ENCODE assay signal across 18 mouse cellular contexts in the genomic region with DNA sequence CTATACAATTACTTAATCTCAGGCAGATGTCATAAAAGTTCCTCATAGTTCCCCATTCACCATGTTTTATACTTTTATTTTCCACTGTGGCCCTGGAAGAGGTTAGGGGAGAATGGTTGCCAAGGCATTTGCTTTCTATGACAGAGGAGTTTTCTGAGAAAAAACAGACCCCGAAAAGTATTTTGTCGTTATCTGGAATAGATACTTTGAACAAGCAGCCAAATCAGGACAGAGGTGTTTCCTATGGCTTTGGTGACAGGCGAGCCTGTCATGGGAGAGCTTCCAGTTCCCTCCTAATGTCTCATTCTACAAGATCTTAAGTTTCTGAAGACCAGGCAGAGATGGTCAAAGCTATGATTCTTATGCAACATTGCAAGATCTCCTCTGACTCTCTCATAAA. TPM values are rescaled to one million over a fixed set of nuclear protein-coding genes. Genes with fewer than 3 reads are reported as not detected.
DNase-seq lines count a peak whose midpoint lies in the region; ATAC-seq lines count a peak whose summit lies in the region.
"Had no signal": no experiment of that assay in that cellular context is flagged by ENCODE, and none has a peak within 500 bp of the region (broad histone marks: within the 10 kb centered on the region; RNA-seq: fewer than 3 reads in every experiment).

No protein-coding gene starts in this region.

- H3K9me3 ChIP-seq in heart, embryonic 12.5 days (replicated peaks), result no peaks in the 10 kb centered on the region
- H3K9me3 ChIP-seq in heart, embryonic 16.5 days (replicated peaks; ENCODE audit: control insufficient read depth, low read length), result no peaks in the 10 kb centered on the region
- H3K9me3 ChIP-seq: embryonic facial prominence, embryonic 13.5 days; forebrain, embryonic 12.5 days; hindbrain, embryonic 15.5 days had no signal

- peak overlapping the region; percentile 84 for H3K27ac ChIP-seq in heart, embryonic 12.5 days (ENCODE audit: poor library complexity, severe bottlenecking)
- peak overlapping the region; percentile 54 for H3K27ac ChIP-seq in brown adipose tissue, adult 24 weeks (replicated peaks; ENCODE audit: low read depth, low read length)
- H3K27ac ChIP-seq in heart, embryonic 16.5 days (ENCODE audit: low read length), result peak overlapping the region; percentile 88
- H3K27ac ChIP-seq: embryonic facial prominence, embryonic 13.5 days; hindbrain, embryonic 15.5 days had no signal

- DNase-seq in heart, adult 11 months, result peak; percentile 95
- DNase-seq in heart, postnatal 4 days, result no peak
- no peak for DNase-seq in heart, postnatal 25 days (ENCODE audit: low spot score)
- no peak for DNase-seq in cerebellum, postnatal 36 days
- DNase-seq: adrenal gland, postnatal 10 days; cerebellum, adult 11-12 months; cerebellum, adult 9-10 months; cerebellum, postnatal 25 days; gastrocnemius, postnatal 36 days; kidney, adult 2 months had no signal

- H3K4me1 ChIP-seq in heart, embryonic 12.5 days (replicated peaks), result peaks cover 88% of the 10 kb centered on the region
- peaks cover 62% of the 10 kb centered on the region for H3K4me1 ChIP-seq in brown adipose tissue, adult 24 weeks (ENCODE audit: control insufficient read depth, insufficient read depth, insufficient read length, low read length)
- H3K4me1 ChIP-seq in heart, embryonic 16.5 days (ENCODE audit: control insufficient read depth, insufficient read depth, low read length), result peaks cover 85% of the 10 kb centered on the region

- no peak overlapping the region for H3K9ac ChIP-seq in heart, embryonic 12.5 days
- no peak overlapping the region for H3K9ac ChIP-seq in heart, embryonic 16.5 days (ENCODE audit: low read length)
- H3K9ac ChIP-seq: embryonic facial prominence, embryonic 13.5 days; forebrain, embryonic 12.5 days; hindbrain, embryonic 15.5 days had no signal

- H3K4me2 ChIP-seq in heart, embryonic 12.5 days, result 0 out of 2 replicates have a peak overlapping the region, but pooled peaks have one; percentile 17
- H3K4me2 ChIP-seq in heart, embryonic 16.5 days (ENCODE audit: low read depth, low read length), result peak overlapping the region; percentile 23; the same call in 1 of the 2 replicates
- H3K4me2 ChIP-seq: embryonic facial prominence, embryonic 13.5 days; forebrain, embryonic 12.5 days; hindbrain, embryonic 15.5 days had no signal

- intact Hi-C loops in heart, postnatal 25 days (cut with DNase I), result loop anchor here (2.0 kb wide), 2 partner anchors 15 to 65 kb away; no protein-coding TSS in a partner anchor

- ATAC-seq in heart, embryonic 12.5 days (ENCODE audit: insufficient number of reproducible peaks, low FRiP score), result peak; percentile 66
- peak; percentile 76 for ATAC-seq in heart, embryonic 16.5 days (replicated peaks; ENCODE audit: extremely low read depth, insufficient read depth, low FRiP score)
- ATAC-seq: intestine, embryonic 16.5 days had no signal

- WGBS in heart, embryonic 12.5 days, result 10% methylated on average over 3 of the region's 3 CpGs
- 18% methylated on average over 3 of the region's 3 CpGs for WGBS in heart, embryonic 16.5 days

- H3K27me3 ChIP-seq in heart, embryonic 12.5 days (replicated peaks), result no peaks in the 10 kb centered on the region
- no peaks in the 10 kb centered on the region for H3K27me3 ChIP-seq in heart, embryonic 16.5 days (ENCODE audit: control insufficient read depth, insufficient read depth, low read length)
- H3K27me3 ChIP-seq: embryonic facial prominence, embryonic 13.5 days; forebrain, embryonic 12.5 days; hindbrain, embryonic 15.5 days had no signal

- no peak overlapping the region for H3K4me3 ChIP-seq in heart, embryonic 12.5 days
- no peak overlapping the region for H3K4me3 ChIP-seq in brown adipose tissue, adult 24 weeks (ENCODE audit: insufficient read depth, low read depth, low read length)
- no peak overlapping the region for H3K4me3 ChIP-seq in heart, embryonic 16.5 days (ENCODE audit: low read length)
- H3K4me3 ChIP-seq: embryonic facial prominence, embryonic 13.5 days; forebrain, embryonic 12.5 days; hindbrain, embryonic 15.5 days had no signal

- H3K36me3 ChIP-seq in heart, embryonic 12.5 days, result peaks cover 34% of the 10 kb centered on the region
- H3K36me3 ChIP-seq in heart, embryonic 16.5 days (ENCODE audit: control insufficient read depth, insufficient read depth), result peaks cover 32% of the 10 kb centered on the region
- H3K36me3 ChIP-seq: embryonic facial prominence, embryonic 13.5 days; forebrain, embryonic 12.5 days; hindbrain, embryonic 15.5 days had no signal

RNA-seq across cellular contexts. Expression of gene Nrp1, which starts 13.4 kb away (rescaled TPM):
- total RNA-seq in heart, postnatal 4 days (2021), result 100 to 1,000 TPM; 153 to 156 TPM
- polyA plus RNA-seq in heart, embryonic 12.5 days (2016; fragmentation: Nextera tagmentation; extraction: Ambion mirVana), result 135 and 138 TPM in 2 replicates
- 100 to 1,000 TPM; 110 to 116 TPM for total RNA-seq in heart, postnatal 25 days (2021)
- polyA plus RNA-seq in brown adipose tissue, adult 24 weeks (2012; ENCODE audit: insufficient read depth, insufficient read length, missing spikeins), result 56.0 and 73.5 TPM in 2 replicates
- polyA plus RNA-seq in heart, embryonic 16.5 days (2015; fragmentation: Nextera tagmentation; extraction: Ambion mirVana), result 159 and 160 TPM in 2 replicates
- total RNA-seq: MEL had no signal
